In genomic region chr16:16498798-16499197, GRCm38 (mm10) we compare ENCODE assay signal across 9 mouse cellular contexts.
DNase-seq lines count a peak whose midpoint lies in the region; ATAC-seq lines count a peak whose summit lies in the region.
"Had no signal": no experiment of that assay in that cellular context is flagged by ENCODE, and none has a peak within 500 bp of the region (broad histone marks: within the 10 kb centered on the region; RNA-seq: fewer than 3 reads in every experiment).

No protein-coding gene starts in this region.

- H3K27me3 ChIP-seq in hindbrain, embryonic 16.5 days (replicated peaks; ENCODE audit: control insufficient read depth, insufficient read depth, low read length), result no peaks in the 10 kb centered on the region
- no peaks in the 10 kb centered on the region for H3K27me3 ChIP-seq in hindbrain, embryonic 11.5 days (ENCODE audit: control insufficient read depth, insufficient read depth, low read length)
- no peaks in the 10 kb centered on the region for H3K27me3 ChIP-seq in heart, embryonic 15.5 days
- H3K27me3 ChIP-seq in embryonic facial prominence, embryonic 10.5 days (replicated peaks; ENCODE audit: low read depth, poor library complexity, severe bottlenecking), result no peaks in the 10 kb centered on the region

- no peak overlapping the region for H3K4me3 ChIP-seq in hindbrain, embryonic 16.5 days (ENCODE audit: low read length)
- no peak overlapping the region for H3K4me3 ChIP-seq in hindbrain, embryonic 11.5 days (ENCODE audit: low read depth, low read length)
- H3K4me3 ChIP-seq in heart, embryonic 15.5 days, result no peak overlapping the region
- no peak overlapping the region for H3K4me3 ChIP-seq in embryonic facial prominence, embryonic 10.5 days
- H3K4me3 ChIP-seq: myocyte had no signal

- no peaks in the 10 kb centered on the region for H3K9me3 ChIP-seq in hindbrain, embryonic 16.5 days (ENCODE audit: control insufficient read depth, low read length)
- no peaks in the 10 kb centered on the region for H3K9me3 ChIP-seq in hindbrain, embryonic 11.5 days (ENCODE audit: control insufficient read depth, low read length)
- H3K9me3 ChIP-seq in heart, embryonic 15.5 days (replicated peaks), result no peaks in the 10 kb centered on the region
- no peaks in the 10 kb centered on the region for H3K9me3 ChIP-seq in embryonic facial prominence, embryonic 10.5 days

- H3K36me3 ChIP-seq in hindbrain, embryonic 16.5 days (ENCODE audit: control insufficient read depth, insufficient read depth, low read length), result peaks cover 6% of the 10 kb centered on the region; the same call in 1 of the 2 replicates
- no peaks in the 10 kb centered on the region for H3K36me3 ChIP-seq in hindbrain, embryonic 11.5 days (ENCODE audit: control insufficient read depth, insufficient read depth, low read length)
- H3K36me3 ChIP-seq in heart, embryonic 15.5 days, result peaks cover 5% of the 10 kb centered on the region; the same call in 1 of the 2 replicates
- H3K36me3 ChIP-seq in embryonic facial prominence, embryonic 10.5 days (replicated peaks), result no peaks in the 10 kb centered on the region

- ATAC-seq in hindbrain, embryonic 16.5 days, result peak; percentile 80
- no peak for ATAC-seq in hindbrain, embryonic 11.5 days (ENCODE audit: low FRiP score)
- ATAC-seq in heart, embryonic 15.5 days (replicated peaks; ENCODE audit: insufficient number of reproducible peaks, insufficient read depth, low FRiP score, low read depth), result peak; percentile 55; the same call in 1 of the 2 replicates

- DNase-seq in hindbrain, embryonic 11.5 days (ENCODE audit: low spot score), result no peak
- DNase-seq in right cerebral cortex, postnatal 4 days, result peak; percentile 15
- no peak for DNase-seq in right cerebral cortex, adult 2 months (ENCODE audit: low spot score in 2 of 2)
- no peak for DNase-seq in embryonic facial prominence, embryonic 10.5 days (ENCODE audit: low spot score)
- DNase-seq in embryo, embryonic 9.5 days (ENCODE audit: extremely low spot score), result no peak
- DNase-seq in right cerebral cortex, postnatal 14 days, result no peak

- no peak overlapping the region for H3K4me2 ChIP-seq in hindbrain, embryonic 16.5 days (ENCODE audit: low read length)
- H3K4me2 ChIP-seq in hindbrain, embryonic 11.5 days (replicated peaks; ENCODE audit: low read depth, low read length), result no peak overlapping the region
- no peak overlapping the region for H3K4me2 ChIP-seq in heart, embryonic 15.5 days

- H3K27ac ChIP-seq in hindbrain, embryonic 16.5 days (ENCODE audit: low read depth, low read length), result no peak overlapping the region
- H3K27ac ChIP-seq in hindbrain, embryonic 11.5 days (ENCODE audit: low read depth, low read length), result no peak overlapping the region
- peak overlapping the region; percentile 50 for H3K27ac ChIP-seq in heart, embryonic 15.5 days
- H3K27ac ChIP-seq in embryonic facial prominence, embryonic 10.5 days (replicated peaks), result no peak overlapping the region

- H3K4me1 ChIP-seq in hindbrain, embryonic 16.5 days (ENCODE audit: control insufficient read depth, insufficient read depth, low read depth, low read length), result no peaks in the 10 kb centered on the region
- no peaks in the 10 kb centered on the region for H3K4me1 ChIP-seq in hindbrain, embryonic 11.5 days (replicated peaks; ENCODE audit: control insufficient read depth, insufficient read depth, low read length)
- peaks cover 6% of the 10 kb centered on the region; the same call in 1 of the 2 replicates for H3K4me1 ChIP-seq in heart, embryonic 15.5 days (replicated peaks)
- no peaks in the 10 kb centered on the region for H3K4me1 ChIP-seq in embryonic facial prominence, embryonic 10.5 days

- no peak overlapping the region for H3K9ac ChIP-seq in hindbrain, embryonic 16.5 days (ENCODE audit: low read depth, low read length)
- no peak overlapping the region for H3K9ac ChIP-seq in hindbrain, embryonic 11.5 days (ENCODE audit: low read depth, low read length)
- H3K9ac ChIP-seq in heart, embryonic 15.5 days, result no peak overlapping the region
